Mouse (Mus musculus) left cerebral cortex, adult 2 months (tissue): ENCODE results near the gene Epo. TPM values are rescaled to one million over a fixed set of nuclear protein-coding genes. Genes with fewer than 3 reads are reported as not detected.

Experiments
- DNase-seq, 2 experiments: peaks; one replicate each; pipeline ENCODE4 v3.0.0; 2021 to 2022; ENCODE audit warnings: low spot score in 2 of 2, mixed read lengths in 1 of 2; ENCODE audit errors: extremely low spot score in 1 of 2
- H3K27ac ChIP-seq: fragments of 200-600 bp; 2 replicates; pipeline ENCODE4 v1.8.1; 2022
- H3K4me3 ChIP-seq: fragments of 200-600 bp; 2 replicates; pipeline ENCODE4 v1.8.1; 2022
- CTCF ChIP-seq: fragments of 200-600 bp; IDR thresholded peaks from 2 replicates; pipeline ENCODE4 v1.8.1; 2022; ENCODE audit warnings: antibody characterized with exemption, mild to moderate bottlenecking, moderate library complexity
- intact Hi-C: fragments of 180-260 bp; cut with DNase I; formaldehyde crosslinking; loops from one replicate; pipeline ENCODE4 v1.15.1; 2025
- total RNA-seq, 2 experiments: library from RNA; stranded (reverse); gene quantifications; 2 replicates each; pipeline ENCODE4 v1.2.3; 2021

Epo gene
- total RNA-seq, 2 experiments from 2014 or later: not detected

DNA sequence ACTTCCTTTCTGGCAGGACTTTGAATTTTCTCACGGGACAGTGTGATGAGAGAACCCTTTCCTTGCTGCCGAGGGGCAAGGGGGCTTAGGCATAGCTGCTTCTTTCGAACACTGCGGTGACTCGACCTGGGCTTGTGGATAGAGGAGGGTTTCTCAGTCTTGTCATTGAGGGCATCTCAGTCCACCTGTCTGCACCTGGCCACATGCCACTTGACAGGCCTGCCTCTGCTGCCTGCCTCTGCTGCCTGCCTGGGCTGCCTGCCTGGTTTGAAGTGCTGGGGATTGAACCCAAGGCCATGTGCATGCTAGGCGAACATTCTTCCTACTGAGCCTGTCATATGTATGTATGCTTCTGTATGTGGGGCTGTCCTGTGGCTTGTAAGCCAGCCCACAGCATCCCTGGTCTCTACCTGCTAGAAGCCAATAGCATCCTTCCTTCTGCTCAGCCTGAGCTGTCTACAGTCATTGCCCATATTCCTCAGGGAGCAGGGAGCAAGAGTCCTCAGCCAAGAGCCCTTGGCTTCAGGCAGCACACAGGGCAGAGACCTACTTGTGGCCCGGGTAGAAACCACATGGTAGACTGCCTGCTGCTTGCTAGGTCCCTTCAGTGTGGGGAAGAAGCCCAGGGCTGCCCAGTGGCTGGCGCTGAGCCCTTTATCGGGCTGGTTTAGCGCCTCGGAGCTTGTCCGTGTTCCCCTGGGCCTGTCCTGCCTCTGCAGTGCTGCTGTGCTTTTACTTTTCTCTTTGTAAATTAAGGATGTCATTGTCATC, 18.9 kb downstream of the Epo start:
- Histone ChIP-seq H3K4me3 (no peak overlapping the region), H3K27ac (no peak overlapping the region)
- intact Hi-C loops: loop anchor here (5.0 to 10.0 kb wide), 2 partner anchors 61 to 233 kb away; partner anchors contain the start of gene Tsc22d4
- no peak for DNase-seq
- no peak for TF ChIP-seq CTCF

DNA sequence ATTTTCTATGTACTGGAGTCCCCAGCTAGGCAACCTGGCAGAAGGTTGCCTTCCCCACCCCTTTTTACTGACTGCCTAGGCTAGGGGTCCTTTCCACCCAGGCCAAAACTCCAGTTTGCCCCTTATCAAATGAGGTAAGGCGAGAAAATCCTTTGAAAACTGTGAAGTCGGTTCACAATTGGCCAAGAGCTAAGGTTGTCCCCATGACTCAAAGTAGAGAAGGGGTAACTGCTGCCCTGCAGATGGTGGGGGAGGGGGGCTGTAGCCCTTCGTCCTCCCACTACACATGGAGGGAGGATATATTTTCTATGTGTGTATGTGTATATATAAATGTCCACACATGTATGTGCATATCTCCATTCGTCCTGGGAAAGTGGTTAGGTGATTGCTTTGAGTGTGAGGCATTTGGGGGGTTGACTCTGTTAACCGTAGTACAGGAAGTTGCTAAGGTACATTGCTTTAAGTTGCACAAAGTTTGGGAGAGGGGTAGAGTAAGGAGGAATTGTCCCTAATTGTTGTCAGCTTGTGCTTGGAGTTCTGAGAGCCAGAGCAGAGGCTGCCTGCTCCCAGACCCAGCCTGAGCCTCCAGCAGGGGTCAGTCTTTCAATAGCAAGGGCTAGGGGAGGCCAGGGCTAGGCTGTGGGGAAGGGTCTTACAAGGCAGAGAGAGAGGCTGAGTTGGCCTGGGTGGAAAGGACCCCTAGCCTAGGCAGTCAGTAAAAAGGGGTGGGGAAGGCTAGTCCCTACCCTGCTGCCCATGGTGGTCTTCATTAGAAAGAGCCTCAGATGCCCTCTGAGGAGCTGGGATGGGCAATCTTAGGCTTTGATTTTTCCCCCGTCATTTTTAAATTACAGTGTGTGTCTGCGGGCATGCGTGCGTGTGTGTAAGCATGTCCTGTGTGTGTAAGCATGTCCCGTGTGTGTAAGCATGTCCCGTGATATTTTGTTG, 19.9 kb downstream of the Epo start:
- Histone ChIP-seq H3K27ac (no peak overlapping the region), H3K4me3 (no peak overlapping the region)
- DNase-seq: no peak
- intact Hi-C loops: loop anchor here (5.0 to 10.0 kb wide), 2 partner anchors 62 to 234 kb away; partner anchors contain the start of gene Tsc22d4
- TF ChIP-seq CTCF: peak; percentile 61

DNA sequence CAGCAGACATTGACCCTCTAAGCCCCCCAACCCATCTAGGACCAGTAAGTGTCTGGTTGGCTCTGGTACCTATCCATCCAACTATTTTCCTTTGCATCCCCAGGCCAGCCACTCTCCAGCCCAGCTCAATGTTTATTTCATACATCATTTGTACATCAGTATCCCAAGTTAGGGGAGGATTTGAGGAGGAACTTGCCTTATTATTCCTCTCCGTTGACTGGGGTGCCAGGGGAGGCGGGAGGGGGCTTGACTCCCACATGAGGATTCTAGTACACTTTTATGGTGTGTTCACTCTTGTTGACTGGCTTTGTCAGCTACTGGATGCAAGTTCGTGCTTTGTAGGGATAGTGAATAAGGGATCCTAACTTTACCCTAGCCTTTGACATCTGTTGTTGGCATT, 21.3 kb downstream of the Epo start:
- intact Hi-C loops: loop anchor here (2.0 to 10.0 kb wide), 3 partner anchors 21 to 236 kb away; partner anchors contain the start of genes Epo, Gnb2 and Tsc22d4
- no peak for DNase-seq
- peak overlapping the region; percentile 76 for H3K4me3 ChIP-seq
- no peak overlapping the region for H3K27ac ChIP-seq
- TF ChIP-seq CTCF: no peak

DNA sequence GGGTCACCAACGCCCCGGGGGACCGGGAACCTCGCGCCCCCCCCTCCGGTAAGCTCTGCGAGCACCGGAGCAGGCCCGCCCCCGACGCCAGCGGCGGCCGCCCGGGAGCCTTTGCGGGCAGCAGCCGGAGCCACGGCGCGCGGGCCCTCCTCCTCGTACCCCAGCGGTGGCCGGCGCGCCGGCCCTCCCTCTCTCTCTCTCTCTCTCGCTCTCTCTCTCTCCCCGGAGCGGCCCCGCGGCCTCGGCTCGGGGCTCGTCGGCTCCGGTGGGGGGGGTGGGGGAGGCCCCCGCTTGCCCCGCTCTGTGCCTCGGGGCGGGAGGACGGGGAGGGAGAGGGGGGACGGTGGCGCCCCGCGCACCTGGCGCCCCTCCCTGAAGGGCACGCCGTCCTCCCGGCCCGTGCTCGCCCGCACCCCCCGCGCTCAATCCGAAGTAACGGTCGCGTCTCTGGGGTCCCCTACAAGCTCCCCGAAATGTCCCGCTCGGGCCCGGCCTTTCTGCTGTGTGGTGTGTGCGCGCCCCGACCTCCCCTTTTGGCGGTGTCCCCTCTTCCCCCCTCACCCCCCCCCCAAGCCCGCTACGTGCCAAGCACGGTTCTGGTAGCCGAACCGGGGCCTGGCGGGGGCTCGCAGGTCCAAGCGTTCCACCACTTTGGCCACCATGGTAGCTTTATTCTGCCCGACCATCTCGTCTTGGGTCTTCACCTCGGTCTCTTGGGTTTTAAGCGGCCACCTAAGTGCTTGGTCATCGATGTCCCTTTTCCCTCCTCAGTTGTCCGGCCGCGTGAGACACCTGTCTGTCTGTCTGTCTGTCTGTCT, 22.3 kb downstream of the Epo start:
- DNase-seq: no peak
- TF ChIP-seq CTCF: no peak
- Histone ChIP-seq H3K27ac (peak overlapping the region; percentile 78), H3K4me3 (peak overlapping the region; percentile 76)
- intact Hi-C loops: loop anchor here (2.0 to 10.0 kb wide), 3 partner anchors 22 to 237 kb away; partner anchors contain the start of genes Epo, Gnb2 and Tsc22d4

DNA sequence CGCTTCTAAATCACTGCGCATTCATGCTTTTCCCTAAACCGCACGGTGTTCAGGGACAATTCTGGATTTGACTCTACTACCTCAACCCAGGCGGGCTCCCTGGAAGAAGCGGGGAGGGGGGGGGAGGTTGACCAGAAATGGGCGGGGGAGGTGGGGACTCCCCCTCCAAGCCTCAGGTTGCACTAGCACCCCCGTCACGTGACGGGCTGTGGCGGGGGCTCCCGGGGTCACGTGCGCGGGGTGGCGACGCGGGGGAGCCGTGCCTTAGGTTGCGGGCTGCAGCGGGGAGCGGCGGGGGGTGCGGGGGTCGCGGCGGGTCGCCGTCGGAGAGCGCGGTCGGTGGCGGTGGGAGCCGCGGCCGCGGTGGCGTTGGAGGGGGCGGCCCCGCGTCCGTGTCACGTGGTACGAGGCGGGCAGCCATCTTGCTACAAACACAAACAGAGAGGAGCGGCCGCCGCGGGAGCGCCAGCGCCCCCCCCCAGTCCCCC, 23.0 kb downstream of the Epo start:
- Histone ChIP-seq H3K27ac (peak overlapping the region; percentile 90), H3K4me3 (peak overlapping the region; percentile 76)
- peak; percentile 81 to 83 for DNase-seq
- intact Hi-C loops: loop anchor here (2.0 to 10.0 kb wide), 3 partner anchors 23 to 237 kb away; partner anchors contain the start of genes Epo, Gnb2 and Tsc22d4
- TF ChIP-seq CTCF: no peak

DNA sequence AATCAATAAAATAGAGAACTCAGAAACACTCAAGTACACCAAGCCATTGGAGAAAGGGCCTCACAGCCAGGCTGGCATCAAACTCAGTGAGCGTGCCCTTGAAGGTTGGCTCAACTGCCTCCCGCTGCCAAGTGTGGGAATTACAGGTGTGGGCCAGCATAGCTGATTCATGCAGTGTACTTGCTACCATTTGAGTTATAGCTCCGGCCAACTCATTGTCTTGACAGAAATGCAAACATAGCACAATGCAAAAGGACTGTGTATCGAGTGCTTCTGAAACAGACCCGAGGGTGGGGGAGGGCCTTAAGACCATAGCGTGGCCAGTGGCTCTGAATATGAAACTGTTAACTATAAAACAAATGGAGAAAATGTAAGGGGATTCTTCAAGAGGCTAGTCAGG, 29.0 kb downstream of the Epo start:
- peak; percentile 1; the same call in 1 of the 2 replicates for TF ChIP-seq CTCF
- intact Hi-C loops: no loop called here
- Histone ChIP-seq H3K27ac (no peak overlapping the region), H3K4me3 (no peak overlapping the region)
- no peak for DNase-seq

DNA sequence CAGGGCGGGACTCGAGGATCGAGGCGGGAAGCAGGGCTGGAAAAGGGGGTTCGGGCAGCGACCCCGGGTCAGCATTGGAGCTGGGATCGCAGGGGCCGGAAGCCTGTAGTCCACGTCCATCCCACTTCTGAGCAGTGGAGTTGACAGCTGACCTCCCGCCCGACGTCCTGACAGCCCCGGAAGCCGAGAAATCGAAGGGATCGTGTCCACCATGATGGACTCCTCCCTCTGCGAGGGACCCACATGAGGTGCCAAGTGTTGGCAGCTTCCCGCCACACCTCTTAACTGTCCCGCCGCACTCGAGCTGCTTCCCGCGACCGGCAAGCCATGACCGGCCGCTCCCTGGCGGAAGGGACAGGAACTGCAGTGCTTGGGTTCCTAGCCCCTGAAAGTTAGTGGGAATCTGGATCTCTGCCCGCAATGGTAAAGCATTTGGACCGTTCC, 30.4 kb downstream of the Epo start:
- intact Hi-C loops: loop anchor here (1.0 to 2.0 kb wide), 3 partner anchors 22 to 195 kb away; partner anchors contain the start of gene Srrt

DNA sequence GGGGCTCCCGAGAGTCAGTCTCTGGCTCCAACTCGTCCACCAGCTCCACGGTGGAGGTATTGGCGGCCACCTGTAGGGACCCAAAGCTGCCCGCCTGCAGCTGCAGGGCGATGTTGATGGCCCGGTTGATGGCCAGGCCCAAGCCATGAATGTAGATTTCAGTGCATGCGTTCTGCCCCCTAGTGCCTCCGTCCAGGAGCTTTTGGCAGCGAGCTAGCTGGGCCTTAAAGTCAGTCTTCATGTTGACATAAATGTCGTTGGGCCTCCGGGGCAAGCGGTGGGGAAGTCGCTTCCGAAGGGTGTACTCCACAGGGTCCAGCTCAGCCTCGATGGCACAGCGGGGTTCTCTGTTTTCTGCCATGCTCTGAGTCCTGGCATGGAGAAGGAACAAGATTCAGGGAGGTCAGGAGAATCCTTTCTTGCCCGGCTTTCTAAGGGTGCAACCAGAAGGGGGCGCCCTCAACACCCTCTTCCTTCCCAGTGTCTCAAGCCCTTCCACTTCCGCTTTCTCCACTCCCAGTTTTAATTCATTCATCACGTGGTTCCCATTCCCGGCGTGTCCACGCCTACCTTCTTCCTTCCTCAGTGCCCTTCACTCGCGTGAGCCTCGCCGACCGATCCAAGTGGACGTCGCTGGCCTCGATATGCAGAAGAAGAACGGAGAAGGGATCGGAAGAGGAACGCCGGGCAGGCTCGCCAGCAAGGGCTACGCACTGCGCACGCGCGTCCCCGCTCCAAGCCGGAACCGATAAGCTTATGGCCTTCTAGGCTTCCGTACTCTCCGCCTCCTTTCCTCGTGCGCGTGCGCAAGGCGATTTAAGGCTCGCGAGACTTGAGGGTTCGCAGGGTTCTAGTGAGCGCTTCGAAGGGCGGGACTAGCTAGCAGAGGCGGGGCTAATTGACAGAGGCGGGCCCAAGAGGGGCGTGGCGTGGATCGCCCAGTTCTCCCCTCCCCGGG, 31.1 kb downstream of the Epo start, which contains the start of gene Pop7:
Gene Pop7 (minus strand): TSS at position 810 of the 958 bp plus-strand sequence.
- DNase-seq: peak; percentile 100
- intact Hi-C loops: loop anchor here (1.0 to 2.0 kb wide), 3 partner anchors 21 to 195 kb away; partner anchors contain the start of gene Srrt
- Histone ChIP-seq H3K27ac (peak within 1 kb of the TSS; percentile 100), H3K4me3 (peak within 1 kb of the TSS; percentile 90)
- peak; percentile 94 for TF ChIP-seq CTCF

More for the DNA sequence above, 30.4 kb downstream of the Epo start:
- peak overlapping the region; percentile 100 for H3K27ac ChIP-seq
- peak overlapping the region; percentile 90 for H3K4me3 ChIP-seq
- DNase-seq: peak; percentile 70 to 76
- peak; percentile 94 for TF ChIP-seq CTCF

DNA sequence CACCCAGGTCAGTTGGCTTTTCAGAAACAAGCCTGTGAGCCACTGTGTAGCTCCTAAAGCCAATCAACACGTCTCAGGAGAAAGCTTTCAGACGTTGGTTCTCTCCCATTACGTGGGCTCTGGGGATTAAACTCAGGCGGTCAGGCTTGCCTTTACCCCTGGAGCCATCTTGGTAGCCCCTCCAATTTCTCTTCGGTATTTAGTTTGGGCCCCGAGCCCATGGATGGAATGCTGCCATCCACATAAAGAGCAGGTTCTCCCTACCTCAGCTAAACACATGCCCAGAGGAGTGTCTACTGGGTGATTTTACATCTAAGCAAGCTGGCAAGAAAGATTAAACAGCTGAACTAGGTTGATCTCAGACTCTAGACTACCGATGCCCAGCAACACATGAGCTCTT, 32.9 kb downstream of the Epo start:
- Histone ChIP-seq H3K27ac (no peak overlapping the region), H3K4me3 (no peak overlapping the region)
- DNase-seq: no peak
- intact Hi-C loops: no loop called here
- no peak for TF ChIP-seq CTCF
